Mouse (Mus musculus) olfactory bulb, adult 2 months (tissue): ENCODE measurements around the gene 4930516K23Rik. TPM values are rescaled to one million over a fixed set of nuclear protein-coding genes. Genes with fewer than 3 reads are reported as not detected.

Experiments
- H3K27ac ChIP-seq: fragments of 200-500 bp; 2 replicates; pipeline ENCODE4 v1.5.1; 2012; ENCODE audit warnings: low read depth, low read length; ENCODE audit not compliant: insufficient read depth
- H3K4me1 ChIP-seq: fragments of 200-500 bp; 2 replicates; pipeline ENCODE4 v1.6.1; 2012; ENCODE audit warnings: low read length; ENCODE audit not compliant: control insufficient read depth, insufficient read depth
- H3K4me3 ChIP-seq: fragments of 200-500 bp; 2 replicates; pipeline ENCODE4 v1.5.1; 2012; ENCODE audit warnings: mild to moderate bottlenecking, low read depth, low read length, moderate library complexity; ENCODE audit not compliant: insufficient read depth
- CTCF ChIP-seq: fragments of 200-500 bp; IDR thresholded peaks from 2 replicates; pipeline ENCODE4 v1.5.1; 2012; ENCODE audit warnings: low read depth, mild to moderate bottlenecking, low read length, moderate library complexity; ENCODE audit not compliant: insufficient read depth
- POLR2A ChIP-seq: fragments of 200-500 bp; IDR thresholded peaks from 2 replicates; pipeline ENCODE4 v1.6.1; 2012; ENCODE audit warnings: mild to moderate bottlenecking, low read depth, low read length, moderate library complexity; ENCODE audit not compliant: insufficient read depth
- WGBS: fragments of 180-500 bp; shearing (Covaris S2); methylation state at CpG from one replicate; pipeline ENCODE4 v1.1.7; 2018; 5-methylcytosine and 5-hydroxymethylcytosine counted together
- polyA plus RNA-seq: library from polyadenylated mRNA; stranded (reverse); fragments of >200 nt; gene quantifications from 2 replicates; pipeline ENCODE4 v1.2.4, GENCODE M21; 2012; ENCODE audit warnings: low replicate concordance; ENCODE audit not compliant: missing spikeins, insufficient read depth, insufficient read length

The 4930516K23Rik gene
- not detected in 2 replicates for polyA plus RNA-seq

GRCm38 (mm10) chr7:104061345-104061744, at the start of gene 4930516K23Rik:
Gene 4930516K23Rik (minus strand): TSS chr7:104061445.
- H3K4me3 ChIP-seq: no peak within 1 kb of the TSS
- no peak within 1 kb of the TSS for H3K27ac ChIP-seq
- TF ChIP-seq POLR2A (no peak), CTCF (no peak)
- WGBS: 51% methylated on average over 2 of the region's 2 CpGs
- no peaks in the 10 kb centered on the region for H3K4me1 ChIP-seq

GRCm38 (mm10) chr7:104104757-104104972, 43.4 kb upstream of the 4930516K23Rik start, which contains the start of gene Olfr646:
Gene Olfr646 (plus strand): TSS chr7:104104873.
- Histone ChIP-seq H3K4me3 (no peak within 1 kb of the TSS), H3K27ac (no peak within 1 kb of the TSS), H3K4me1 (no peaks in the 10 kb centered on the region)
- TF ChIP-seq POLR2A: no peak
- TF ChIP-seq CTCF: no peak

GRCm38 (mm10) chr7:104103913-104104756, 42.9 kb upstream of the 4930516K23Rik start:
- WGBS: 59% methylated on average over 4 of the region's 4 CpGs
- H3K27ac ChIP-seq: no peak overlapping the region
- no peaks in the 10 kb centered on the region for H3K4me1 ChIP-seq
- no peak overlapping the region for H3K4me3 ChIP-seq
- TF ChIP-seq POLR2A (no peak), CTCF (no peak)

GRCm38 (mm10) chr7:104085365-104085764, 24.1 kb upstream of the 4930516K23Rik start, which contains the start of gene Olfr645:
Gene Olfr645 (minus strand): TSS chr7:104085465.
- WGBS: 79% methylated on average over 1 of the region's 1 CpGs
- no peaks in the 10 kb centered on the region for H3K4me1 ChIP-seq
- TF ChIP-seq CTCF: no peak
- TF ChIP-seq POLR2A: no peak
- no peak within 1 kb of the TSS for H3K4me3 ChIP-seq
- H3K27ac ChIP-seq: no peak within 1 kb of the TSS

GRCm38 (mm10) chr7:104071769-104072168, 10.5 kb upstream of the 4930516K23Rik start, which contains the start of gene Olfr644:
Gene Olfr644 (minus strand): TSS chr7:104071869.
- TF ChIP-seq POLR2A: no peak
- no peak for TF ChIP-seq CTCF
- Histone ChIP-seq H3K4me3 (no peak within 1 kb of the TSS), H3K4me1 (no peaks in the 10 kb centered on the region), H3K27ac (no peak within 1 kb of the TSS)
- 66% methylated on average over 2 of the region's 2 CpGs for WGBS

- TF ChIP-seq POLR2A (no peak), CTCF (no peak)
- no peaks in the 10 kb centered on the region for H3K4me1 ChIP-seq
- H3K27ac ChIP-seq: no peak overlapping the region
- 91% methylated on average over 1 of the region's 1 CpGs for WGBS
- no peak overlapping the region for H3K4me3 ChIP-seq
Measured at GRCm38 (mm10) chr7:104059215-104059614, 2.0 kb downstream of the 4930516K23Rik start.

- no peak within 1 kb of the TSS for H3K4me3 ChIP-seq
- H3K4me1 ChIP-seq: no peaks in the 10 kb centered on the region
- WGBS: 76% methylated on average over 1 of the region's 1 CpGs
- H3K27ac ChIP-seq: no peak within 1 kb of the TSS
- TF ChIP-seq POLR2A: no peak
- no peak for TF ChIP-seq CTCF
Measured at GRCm38 (mm10) chr7:104052566-104052965, 8.7 kb downstream of the 4930516K23Rik start, which contains the start of gene Olfr642. Gene Olfr642 (minus strand): TSS chr7:104052666.

GRCm38 (mm10) chr7:104050745-104051144, 10.5 kb downstream of the 4930516K23Rik start:
- Histone ChIP-seq H3K27ac (no peak overlapping the region), H3K4me3 (no peak overlapping the region), H3K4me1 (no peaks in the 10 kb centered on the region)
- TF ChIP-seq POLR2A: no peak
- no peak for TF ChIP-seq CTCF
- 89% methylated on average over 4 of the region's 4 CpGs for WGBS

GRCm38 (mm10) chr7:104035145-104035544, 26.1 kb downstream of the 4930516K23Rik start, which contains the start of gene Olfr641:
Gene Olfr641 (plus strand): TSS chr7:104035445.
- TF ChIP-seq POLR2A (no peak), CTCF (no peak)
- no peaks in the 10 kb centered on the region for H3K4me1 ChIP-seq
- no peak within 1 kb of the TSS for H3K27ac ChIP-seq
- H3K4me3 ChIP-seq: no peak within 1 kb of the TSS
- whole genome bisulfite sequencing: 66% methylated on average over 1 of the region's 1 CpGs

GRCm38 (mm10) chr7:104026978-104027377, 34.3 kb downstream of the 4930516K23Rik start:
- Histone ChIP-seq H3K27ac (no peak overlapping the region), H3K4me3 (no peak overlapping the region), H3K4me1 (no peaks in the 10 kb centered on the region)
- TF ChIP-seq POLR2A (no peak), CTCF (no peak)
- WGBS: 80% methylated on average over 3 of the region's 3 CpGs
